Mouse (Mus musculus): ENCODE results near the gene 1700025G04Rik. TPM values are rescaled to one million over a fixed set of nuclear protein-coding genes. Genes with fewer than 3 reads are reported as not detected.

1700025G04Rik gene
- total RNA-seq (2022): 10 to 100 TPM; 60.3 to 79.3 (median 67.0) TPM

GRCm38 (mm10) chr1:152090018-152090553 lies at the start of gene 1700025G04Rik:
TSS of gene 1700025G04Rik (minus strand) at chr1:152090125.
- peak; percentile 65 to 77 for DNase-seq (ENCODE audit: low spot score in 2 of 2)

- no peak for DNase-seq (ENCODE audit: low spot score in 2 of 2)
Observed at GRCm38 (mm10) chr1:152139496-152139895, 49.6 kb upstream of the 1700025G04Rik start.

- DNase-seq (ENCODE audit: low spot score in 2 of 2): peak; percentile 43 to 59
Observed at GRCm38 (mm10) chr1:152130029-152130727, 40.3 kb upstream of the 1700025G04Rik start.

GRCm38 (mm10) chr1:152125451-152125850 lies 35.5 kb upstream of the 1700025G04Rik start:
- no peak for DNase-seq (ENCODE audit: low spot score in 2 of 2)

- DNase-seq (ENCODE audit: low spot score in 2 of 2): no peak
Observed at GRCm38 (mm10) chr1:152110123-152110522, 20.2 kb upstream of the 1700025G04Rik start.

- no peak for DNase-seq (ENCODE audit: low spot score in 2 of 2)
Observed at GRCm38 (mm10) chr1:152106136-152106535, 16.2 kb upstream of the 1700025G04Rik start.

GRCm38 (mm10) chr1:152105246-152105645 lies 15.3 kb upstream of the 1700025G04Rik start:
- no peak for DNase-seq (ENCODE audit: low spot score in 2 of 2)

GRCm38 (mm10) chr1:152101746-152102145 lies 11.8 kb upstream of the 1700025G04Rik start:
- DNase-seq (ENCODE audit: low spot score in 2 of 2): no peak

GRCm38 (mm10) chr1:152096045-152096444 lies 6.1 kb upstream of the 1700025G04Rik start:
- DNase-seq (ENCODE audit: low spot score in 2 of 2): no peak

- peak in 1 of 2 experiments; percentile 49 for DNase-seq (ENCODE audit: low spot score in 2 of 2)
Observed at GRCm38 (mm10) chr1:152090564-152091545, 930 bp upstream of the 1700025G04Rik start.

GRCm38 (mm10) chr1:152089526-152089925 lies 399 bp downstream of the 1700025G04Rik start:
- peak; percentile 34 to 35 for DNase-seq (ENCODE audit: low spot score in 2 of 2)

- peak; percentile 35 to 36 for DNase-seq (ENCODE audit: low spot score in 2 of 2)
Observed at GRCm38 (mm10) chr1:152088791-152089401, 1.0 kb downstream of the 1700025G04Rik start.

GRCm38 (mm10) chr1:152088030-152088429 lies 1.9 kb downstream of the 1700025G04Rik start:
- DNase-seq (ENCODE audit: low spot score in 2 of 2): no peak

GRCm38 (mm10) chr1:152086951-152087350 lies 3.0 kb downstream of the 1700025G04Rik start:
- no peak for DNase-seq (ENCODE audit: low spot score in 2 of 2)

- DNase-seq (ENCODE audit: low spot score in 2 of 2): no peak
Observed at GRCm38 (mm10) chr1:152085561-152085960, 4.4 kb downstream of the 1700025G04Rik start.

GRCm38 (mm10) chr1:152084638-152085345 lies 5.1 kb downstream of the 1700025G04Rik start:
- no peak for DNase-seq (ENCODE audit: low spot score in 2 of 2)

- DNase-seq (ENCODE audit: low spot score in 2 of 2): no peak
Observed at GRCm38 (mm10) chr1:152081954-152082711, 7.8 kb downstream of the 1700025G04Rik start.

- DNase-seq (ENCODE audit: low spot score in 2 of 2): no peak
Observed at GRCm38 (mm10) chr1:152081121-152081520, 8.8 kb downstream of the 1700025G04Rik start.

- no peak for DNase-seq (ENCODE audit: low spot score in 2 of 2)
Observed at GRCm38 (mm10) chr1:152080244-152080643, 9.7 kb downstream of the 1700025G04Rik start.

GRCm38 (mm10) chr1:152077171-152077715 lies 12.7 kb downstream of the 1700025G04Rik start:
- DNase-seq (ENCODE audit: low spot score in 2 of 2): no peak

Measured in layer of hippocampus, adult 8-10 months (tissue).